ENCODE assay signal across 1 mouse cellular context in genomic region chr7:45396787-45397186, GRCm38 (mm10).
TF ChIP-seq lines count a peak whose summit lies in the region.

No protein-coding gene starts in this region.

TF ChIP-seq in ES-E14, 5 proteins besides CTCF, POLR2A, EP300 and RAD21:
- TF ChIP-seq ZNF384 (IDR thresholded peaks at IDR 0.05; ENCODE audit: low read depth, low read length) (no peak), MAFK (IDR thresholded peaks at IDR 0.05; ENCODE audit: insufficient read depth, low read depth, low read length) (peak; percentile 67)
TF ChIP-seq in ES-E14: peak in this region for 1.
